Mouse (Mus musculus): Measurements from ENCODE around the gene Cmip. TPM values are rescaled to one million over a fixed set of nuclear protein-coding genes. Genes with fewer than 3 reads are reported as not detected.

The Cmip gene
- polyA plus RNA-seq, 1 experiment from 2014 or later: 31.8 TPM

DNA sequence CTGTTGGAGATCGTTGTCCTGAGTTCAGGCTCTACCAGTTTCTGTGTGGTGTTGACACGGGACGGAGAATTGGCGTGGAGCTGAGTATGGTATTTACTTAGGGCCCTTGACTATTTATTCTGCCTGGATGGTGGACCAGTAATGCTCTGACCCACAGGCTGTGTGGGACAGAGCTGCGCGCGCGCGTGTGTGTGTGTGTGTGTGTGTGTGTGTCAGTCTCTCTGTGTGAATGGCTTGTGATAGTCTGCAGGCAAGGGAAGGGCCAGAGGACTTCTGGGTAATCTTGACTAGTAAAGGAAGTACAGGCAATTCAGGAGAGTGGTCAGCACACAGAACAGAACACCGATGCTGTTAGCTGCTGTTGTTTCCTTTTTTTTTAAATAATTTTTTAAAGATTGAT, 24.8 kb downstream of the Cmip start:
- Histone ChIP-seq H3K36me3 (0 out of 2 replicates have a peak, but pooled peaks cover 3% of the 10 kb centered on the region), H3K27ac (peak overlapping the region; percentile 77), H3K9me3 (no peaks in the 10 kb centered on the region), H3K9ac (no peak overlapping the region), H3K4me2 (peak overlapping the region; percentile 41; the same call in 1 of the 2 replicates), H3K4me1 (peaks cover 34% of the 10 kb centered on the region), H3K4me3 (replicated peaks) (no peak overlapping the region), H3K27me3 (replicated peaks) (no peaks in the 10 kb centered on the region)
- ATAC-seq (ENCODE audit: insufficient read depth, low FRiP score, low read depth): peak; percentile 15; the same call in 1 of the 2 replicates
- 70% methylated on average over 10 of the region's 10 CpGs for WGBS

DNA sequence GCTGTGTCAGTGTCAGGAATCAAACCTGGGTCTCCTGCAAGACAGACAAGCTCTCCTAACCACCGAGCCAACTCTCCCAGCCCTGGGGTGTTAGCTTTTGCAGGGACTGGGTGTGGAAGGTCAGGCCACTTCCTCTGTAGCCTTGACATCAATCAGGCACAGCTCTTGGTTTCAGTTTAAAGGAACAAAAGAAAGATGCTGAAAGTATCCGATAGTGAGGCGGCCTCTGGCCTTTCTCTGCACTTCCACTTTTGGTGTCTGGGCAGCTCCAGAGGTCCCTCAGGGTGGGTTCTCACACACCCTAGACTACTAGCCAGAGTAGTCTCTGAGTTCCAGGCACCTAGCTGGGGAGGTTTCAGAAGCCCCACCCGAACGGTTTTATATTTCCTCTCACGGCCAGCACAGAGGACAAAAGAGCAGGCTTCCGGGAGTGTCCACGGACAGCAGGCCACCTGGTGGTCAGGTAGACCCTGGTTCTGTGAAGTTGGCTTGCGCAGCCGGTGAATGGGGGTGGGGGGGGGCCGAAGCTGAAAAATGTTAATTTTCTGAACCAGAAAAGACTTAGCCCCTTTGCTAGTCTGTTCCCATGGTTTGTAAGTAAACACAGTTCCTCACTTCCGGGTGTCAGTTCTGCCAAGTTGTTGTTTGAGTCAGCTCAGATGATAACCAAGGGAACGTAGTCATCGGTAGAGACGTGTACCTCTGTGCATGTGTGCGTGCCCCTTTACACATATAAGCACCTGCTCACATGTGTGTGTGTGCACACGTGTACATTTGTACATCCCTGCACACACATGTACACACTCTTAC, 25.5 kb downstream of the Cmip start:
- Histone ChIP-seq H3K4me1 (peaks cover 34% of the 10 kb centered on the region), H3K4me2 (peak overlapping the region; percentile 41), H3K4me3 (replicated peaks) (no peak overlapping the region), H3K36me3 (0 out of 2 replicates have a peak, but pooled peaks cover 3% of the 10 kb centered on the region), H3K9me3 (no peaks in the 10 kb centered on the region), H3K27me3 (replicated peaks) (no peaks in the 10 kb centered on the region), H3K27ac (peak overlapping the region; percentile 77), H3K9ac (no peak overlapping the region)
- ATAC-seq (ENCODE audit: insufficient read depth, low FRiP score, low read depth): no peak
- WGBS: 36% methylated on average over 17 of the region's 17 CpGs

DNA sequence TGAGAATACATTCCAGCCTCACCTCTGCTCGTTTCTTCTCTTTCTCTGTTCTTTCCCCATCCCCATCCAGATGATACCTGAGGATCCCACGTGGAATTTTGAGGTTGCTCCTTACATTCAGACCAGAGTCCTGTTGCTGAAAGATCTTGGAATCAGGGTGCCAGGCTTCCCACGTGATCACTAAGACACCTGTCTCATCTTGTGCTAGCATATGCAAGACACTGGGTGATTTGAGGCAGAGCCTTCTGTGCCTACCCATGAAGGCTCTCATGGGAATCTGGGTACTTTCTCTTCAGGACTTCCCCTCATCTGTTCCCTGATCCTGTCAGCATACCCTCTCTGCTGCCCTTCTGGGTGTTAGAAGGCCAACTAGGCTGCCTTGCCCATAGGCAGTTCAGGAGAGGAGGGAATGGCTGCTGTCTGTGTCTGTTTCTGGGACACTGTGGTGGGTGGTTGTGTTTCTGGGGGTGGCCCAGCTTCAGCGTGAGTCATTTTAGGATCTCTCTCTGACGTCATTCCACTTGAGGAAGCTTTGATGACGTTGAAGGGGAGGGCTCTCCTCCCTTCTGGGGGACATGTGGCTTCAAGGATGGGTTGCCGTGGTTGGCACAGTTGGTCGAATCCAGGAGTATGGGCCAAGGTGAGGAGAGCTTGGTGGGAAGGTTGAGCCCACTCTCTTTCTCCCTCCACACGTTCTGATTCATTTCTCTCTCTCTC, 28.1 kb downstream of the Cmip start:
- H3K36me3 ChIP-seq: 0 out of 2 replicates have a peak, but pooled peaks cover 3% of the 10 kb centered on the region
- H3K4me3 ChIP-seq (replicated peaks): no peak overlapping the region
- no peak overlapping the region for H3K4me2 ChIP-seq
- 84% methylated on average over 9 of the region's 9 CpGs for WGBS
- H3K4me1 ChIP-seq: peaks cover 36% of the 10 kb centered on the region
- H3K9me3 ChIP-seq: no peaks in the 10 kb centered on the region
- no peak overlapping the region for H3K9ac ChIP-seq
- H3K27ac ChIP-seq: no peak overlapping the region
- no peaks in the 10 kb centered on the region for H3K27me3 ChIP-seq (replicated peaks)
- ATAC-seq (ENCODE audit: insufficient read depth, low FRiP score, low read depth): no peak

DNA sequence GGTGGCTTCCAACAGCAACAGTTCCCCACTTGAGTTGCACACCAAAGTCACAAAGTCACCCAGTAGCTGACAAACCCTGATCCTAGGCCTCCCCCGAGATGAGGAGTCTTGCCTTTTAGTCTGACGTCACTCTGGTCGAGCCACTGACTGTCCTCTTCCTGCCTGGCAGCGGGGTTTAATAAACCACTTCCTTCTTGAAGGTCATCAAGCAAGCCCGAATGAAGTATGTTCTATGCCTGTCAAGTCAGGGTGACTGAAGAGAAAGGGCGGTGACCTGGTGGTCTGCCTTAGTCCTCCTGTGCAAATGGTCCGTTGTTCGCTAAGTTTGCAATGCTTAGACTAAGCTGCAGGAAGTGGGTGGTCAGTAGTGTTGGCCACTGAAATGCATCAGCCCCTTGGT, 31.1 kb downstream of the Cmip start:
- Histone ChIP-seq H3K9ac (no peak overlapping the region), H3K36me3 (0 out of 2 replicates have a peak, but pooled peaks cover 3% of the 10 kb centered on the region), H3K4me2 (no peak overlapping the region), H3K9me3 (no peaks in the 10 kb centered on the region), H3K4me1 (peaks cover 23% of the 10 kb centered on the region), H3K27me3 (replicated peaks) (no peaks in the 10 kb centered on the region), H3K4me3 (replicated peaks) (no peak overlapping the region), H3K27ac (no peak overlapping the region)
- WGBS: 59% methylated on average over 8 of the region's 8 CpGs
- ATAC-seq (ENCODE audit: insufficient read depth, low FRiP score, low read depth): no peak

DNA sequence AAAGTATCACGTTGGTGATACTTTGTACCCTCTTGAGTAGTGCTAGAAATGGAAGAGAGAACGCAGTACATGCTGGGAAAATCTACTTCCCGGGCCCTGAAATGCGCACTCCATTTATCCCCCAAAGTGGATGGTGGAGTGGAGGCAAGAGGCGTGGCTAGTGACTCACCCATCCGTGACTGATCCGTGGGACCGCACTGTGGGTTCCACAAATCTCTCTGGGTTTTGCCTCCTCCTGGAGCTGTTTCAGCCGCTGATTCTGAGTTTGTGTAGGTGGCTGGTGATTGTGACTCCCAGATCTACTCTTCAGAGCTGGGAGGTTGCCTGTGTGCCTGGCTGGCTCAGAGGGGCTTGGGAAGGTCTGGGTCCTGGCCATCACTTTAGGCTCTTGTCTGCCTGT, 32.2 kb downstream of the Cmip start:
- no peak for ATAC-seq (ENCODE audit: insufficient read depth, low FRiP score, low read depth)
- H3K27ac ChIP-seq: no peak overlapping the region
- 83% methylated on average over 9 of the region's 9 CpGs for WGBS
- H3K9ac ChIP-seq: no peak overlapping the region
- no peaks in the 10 kb centered on the region for H3K27me3 ChIP-seq (replicated peaks)
- no peak overlapping the region for H3K4me3 ChIP-seq (replicated peaks)
- no peak overlapping the region for H3K4me2 ChIP-seq
- peaks cover 31% of the 10 kb centered on the region for H3K4me1 ChIP-seq
- H3K36me3 ChIP-seq: 0 out of 2 replicates have a peak, but pooled peaks cover 3% of the 10 kb centered on the region
- H3K9me3 ChIP-seq: no peaks in the 10 kb centered on the region

DNA sequence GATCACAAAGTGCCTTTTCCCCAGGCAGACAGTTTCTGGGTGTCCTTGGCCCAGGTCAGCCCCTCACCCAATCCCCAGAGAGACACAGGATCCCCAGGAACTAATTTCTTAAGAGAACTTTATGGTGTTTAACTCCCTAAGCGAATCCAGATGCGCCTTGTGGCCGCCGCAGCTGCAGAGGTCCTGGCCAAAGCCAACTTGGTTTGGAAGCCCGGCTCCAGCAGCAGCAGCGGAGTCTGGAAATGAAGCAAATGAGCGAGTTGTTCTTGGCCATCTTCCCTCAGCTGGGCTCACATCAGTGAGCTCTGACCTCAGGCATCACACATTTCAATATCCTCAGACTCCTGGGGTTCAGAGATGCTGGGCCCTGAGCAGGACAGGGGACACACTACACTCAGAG, 33.6 kb downstream of the Cmip start:
- H3K4me2 ChIP-seq: no peak overlapping the region
- peaks cover 37% of the 10 kb centered on the region for H3K4me1 ChIP-seq
- WGBS: 81% methylated on average over 7 of the region's 7 CpGs
- no peak overlapping the region for H3K9ac ChIP-seq
- no peak for ATAC-seq (ENCODE audit: insufficient read depth, low FRiP score, low read depth)
- no peak overlapping the region for H3K27ac ChIP-seq
- 0 out of 2 replicates have a peak, but pooled peaks cover 3% of the 10 kb centered on the region for H3K36me3 ChIP-seq
- H3K9me3 ChIP-seq: no peaks in the 10 kb centered on the region
- H3K27me3 ChIP-seq (replicated peaks): no peaks in the 10 kb centered on the region
- H3K4me3 ChIP-seq (replicated peaks): no peak overlapping the region

DNA sequence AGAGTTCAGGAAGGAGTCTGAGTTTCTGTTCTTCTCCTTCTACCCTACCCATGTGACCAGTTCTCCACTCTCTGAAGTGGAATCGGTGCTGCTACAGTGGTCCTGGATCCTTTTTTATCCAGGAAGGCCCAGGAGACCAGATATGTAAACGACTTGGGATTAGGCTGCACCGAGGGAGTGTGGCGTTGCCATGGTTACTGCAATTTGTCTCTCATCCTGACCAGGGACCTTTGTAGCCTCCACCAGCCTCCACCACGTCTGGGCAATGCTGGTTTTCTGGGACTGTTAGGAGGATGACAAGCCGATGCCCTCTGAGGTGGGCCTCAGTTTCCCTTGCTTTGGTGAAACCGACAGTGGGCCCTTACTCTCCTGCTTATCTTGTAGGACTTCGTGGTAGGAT, 35.4 kb downstream of the Cmip start:
- no peak overlapping the region for H3K9ac ChIP-seq
- no peak overlapping the region for H3K4me3 ChIP-seq (replicated peaks)
- 34% methylated on average over 8 of the region's 8 CpGs for whole genome bisulfite sequencing
- peaks cover 39% of the 10 kb centered on the region for H3K4me1 ChIP-seq
- no peak overlapping the region for H3K4me2 ChIP-seq
- no peaks in the 10 kb centered on the region for H3K27me3 ChIP-seq (replicated peaks)
- no peaks in the 10 kb centered on the region for H3K9me3 ChIP-seq
- H3K36me3 ChIP-seq: no peaks in the 10 kb centered on the region
- H3K27ac ChIP-seq: no peak overlapping the region
- no peak for ATAC-seq (ENCODE audit: insufficient read depth, low FRiP score, low read depth)

DNA sequence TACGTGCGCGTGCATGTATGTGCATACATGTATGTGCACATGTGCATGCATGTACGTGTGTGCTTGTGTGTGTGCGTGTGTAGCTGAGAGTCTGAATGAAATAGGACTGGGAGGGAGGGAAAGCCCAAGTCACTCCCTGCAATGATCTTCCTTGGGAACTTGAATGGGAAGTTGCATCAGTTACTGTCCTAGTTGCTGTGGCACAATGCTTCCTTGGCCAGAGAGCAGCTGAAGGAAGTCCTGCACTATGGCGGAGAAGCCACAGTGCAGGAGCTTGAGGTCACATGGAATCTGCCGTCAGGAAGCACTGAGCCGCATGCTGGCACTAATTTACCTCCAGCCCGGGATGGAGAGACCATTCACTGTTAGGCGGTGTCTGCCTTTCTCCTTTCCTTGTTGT, 37.9 kb downstream of the Cmip start:
- Histone ChIP-seq H3K4me1 (peaks cover 54% of the 10 kb centered on the region), H3K36me3 (no peaks in the 10 kb centered on the region), H3K9me3 (no peaks in the 10 kb centered on the region), H3K27me3 (replicated peaks) (no peaks in the 10 kb centered on the region), H3K9ac (no peak overlapping the region), H3K4me2 (no peak overlapping the region), H3K4me3 (replicated peaks) (no peak overlapping the region), H3K27ac (no peak overlapping the region)
- WGBS: 77% methylated on average over 10 of the region's 10 CpGs
- ATAC-seq (ENCODE audit: insufficient read depth, low FRiP score, low read depth): no peak

DNA sequence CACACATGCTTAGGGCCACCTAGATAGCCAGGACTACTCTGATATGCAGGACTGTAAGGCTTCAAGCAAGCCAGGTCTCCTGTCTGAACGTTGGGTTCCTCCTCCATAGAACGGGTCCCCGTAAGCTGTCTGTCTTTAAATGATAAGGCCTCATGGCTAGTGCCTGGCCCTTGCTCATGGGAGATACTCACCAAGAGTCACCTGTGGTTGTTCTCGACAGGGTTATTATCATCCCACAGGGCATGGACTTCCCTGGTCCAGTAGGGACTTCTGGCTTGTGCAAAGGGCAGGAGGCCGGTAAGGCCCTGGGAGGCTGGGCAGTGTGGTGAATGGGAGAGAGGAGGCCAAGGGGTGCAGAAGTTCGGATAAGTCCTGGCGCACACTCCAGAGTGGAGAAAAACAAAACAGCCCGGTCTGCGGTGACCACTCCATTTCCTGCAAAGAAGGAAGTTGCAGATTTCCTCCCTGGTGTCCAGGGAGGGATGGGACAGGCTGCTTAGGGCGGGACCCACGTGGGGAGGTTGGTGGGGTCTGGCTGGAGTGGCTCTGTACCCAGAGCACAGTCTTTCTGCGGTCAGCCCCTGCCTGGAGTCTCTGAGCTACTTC, 41.2 kb downstream of the Cmip start:
- Histone ChIP-seq H3K9me3 (no peaks in the 10 kb centered on the region), H3K4me3 (replicated peaks) (no peak overlapping the region), H3K27me3 (replicated peaks) (no peaks in the 10 kb centered on the region), H3K27ac (peak overlapping the region; percentile 76), H3K9ac (no peak overlapping the region), H3K36me3 (no peaks in the 10 kb centered on the region), H3K4me2 (no peak overlapping the region; the same call in 1 of the 2 replicates), H3K4me1 (peaks cover 56% of the 10 kb centered on the region)
- ATAC-seq (ENCODE audit: insufficient read depth, low FRiP score, low read depth): peak; percentile 83
- WGBS: 64% methylated on average over 12 of the region's 12 CpGs

DNA sequence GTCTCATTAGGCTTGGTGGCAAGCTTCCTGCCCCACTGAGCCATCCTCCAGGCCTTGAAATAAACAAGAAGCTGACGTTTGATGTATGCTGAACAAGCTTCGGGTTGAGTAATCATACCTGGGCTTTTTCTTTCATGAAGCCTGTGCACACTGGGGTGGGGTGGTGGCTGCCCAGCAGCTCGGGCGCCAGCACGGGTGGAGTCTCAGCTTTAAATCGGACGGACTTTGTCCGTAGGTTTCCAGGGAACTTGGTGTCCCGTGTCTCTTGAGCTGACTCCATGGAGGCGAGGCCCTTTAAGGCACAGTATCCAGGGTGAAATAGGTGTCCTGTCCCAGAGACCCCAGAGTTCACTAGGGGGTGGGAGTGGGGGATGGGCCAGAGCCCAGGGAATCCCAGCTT, 42.3 kb downstream of the Cmip start:
- Histone ChIP-seq H3K4me2 (no peak overlapping the region), H3K27ac (peak overlapping the region; percentile 76), H3K27me3 (replicated peaks) (no peaks in the 10 kb centered on the region), H3K9me3 (no peaks in the 10 kb centered on the region), H3K9ac (no peak overlapping the region), H3K4me3 (replicated peaks) (no peak overlapping the region), H3K36me3 (no peaks in the 10 kb centered on the region), H3K4me1 (peaks cover 58% of the 10 kb centered on the region)
- 50% methylated on average over 10 of the region's 10 CpGs for WGBS
- ATAC-seq (ENCODE audit: insufficient read depth, low FRiP score, low read depth): peak; percentile 44

DNA sequence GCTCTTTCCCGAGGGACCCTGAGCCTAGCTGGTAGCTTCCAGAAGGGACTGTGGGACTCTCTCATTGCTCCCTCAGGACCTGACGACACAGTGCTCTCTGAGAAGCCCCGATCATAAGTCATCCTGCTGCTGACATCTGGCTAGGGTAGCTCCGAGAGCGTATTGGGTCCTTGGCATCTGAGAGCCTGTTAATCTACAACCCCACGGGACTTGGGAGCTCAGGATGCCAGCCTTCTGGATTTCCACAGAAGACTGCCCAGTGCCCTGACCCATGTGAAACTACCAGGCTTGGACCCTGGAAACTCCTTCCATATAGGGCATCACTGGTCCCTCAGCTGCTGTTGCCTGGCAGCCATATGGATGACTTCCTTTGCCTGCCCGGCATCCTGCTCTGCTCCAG, 43.3 kb downstream of the Cmip start:
- H3K4me1 ChIP-seq: peaks cover 55% of the 10 kb centered on the region

More for the DNA sequence above, 43.3 kb downstream of the Cmip start:
- Histone ChIP-seq H3K27me3 (replicated peaks) (no peaks in the 10 kb centered on the region), H3K36me3 (no peaks in the 10 kb centered on the region), H3K4me3 (replicated peaks) (no peak overlapping the region), H3K9me3 (no peaks in the 10 kb centered on the region), H3K27ac (0 out of 2 replicates have a peak overlapping the region, but pooled peaks have one; percentile 18), H3K4me2 (no peak overlapping the region), H3K9ac (no peak overlapping the region)
- 52% methylated on average over 7 of the region's 7 CpGs for WGBS
- no peak for ATAC-seq (ENCODE audit: insufficient read depth, low FRiP score, low read depth)

Measured in stomach, embryonic 15.5 days (tissue).